Mouse (Mus musculus) embryonic fibroblast, embryonic 13.5 days (primary cell): ENCODE results near the gene Pgm5.

Experiments
- CTCF ChIP-seq: IDR thresholded peaks from 2 replicates; pipeline ENCODE4 v1.5.1; 2011; ENCODE audit warnings: mild to moderate bottlenecking, control low read depth, low read length, moderate library complexity, borderline replicate concordance; ENCODE audit not compliant: insufficient read depth
- POLR2A ChIP-seq: IDR thresholded peaks from 2 replicates; pipeline ENCODE4 v1.6.1; 2011; ENCODE audit warnings: low read depth, mild to moderate bottlenecking, control low read depth, low read length, moderate library complexity

- no peak for TF ChIP-seq CTCF
- no peak for TF ChIP-seq POLR2A
Observed at GRCm38 (mm10) chr19:24812106-24812810, 49.4 kb downstream of the Pgm5 start.
